Mouse (Mus musculus) forebrain, embryonic 11.5 days (tissue): ENCODE data around the gene Dnase1l3. TPM values are rescaled to one million over a fixed set of nuclear protein-coding genes. Genes with fewer than 3 reads are reported as not detected.

Experiments used
- ATAC-seq: fragments of 200-750 bp; cut with Nextera tagmentation; replicated peaks from 2 replicates; pipeline ENCODE4 v1.8.0; 2017; ENCODE audit warnings: moderate TSS enrichment; ENCODE audit not compliant: low FRiP score
- DNase-seq: peaks from one replicate; pipeline ENCODE4 v3.0.0-alpha.2; 2017; ENCODE audit warnings: low spot score
- H3K27ac ChIP-seq: fragments of 300-500 bp; sonication (generic); 2 replicates; pipeline ENCODE4 v1.5.1; 2014; ENCODE audit warnings: low read depth, low read length
- H3K27me3 ChIP-seq: fragments of 300-500 bp; sonication (generic); 2 replicates; pipeline ENCODE4 v1.6.1; 2014; ENCODE audit warnings: mild to moderate bottlenecking, low read length, mixed read lengths; ENCODE audit not compliant: control insufficient read depth, insufficient read depth
- H3K36me3 ChIP-seq: fragments of 300-500 bp; sonication (generic); 2 replicates; pipeline ENCODE4 v1.6.1; 2014; ENCODE audit warnings: mild to moderate bottlenecking, low read length, moderate library complexity, mixed read lengths; ENCODE audit not compliant: control insufficient read depth, insufficient read depth
- H3K4me1 ChIP-seq: fragments of 300-500 bp; sonication (generic); replicated peaks from 2 replicates; pipeline ENCODE4 v1.6.1; 2014; ENCODE audit warnings: low read length, mixed read lengths; ENCODE audit not compliant: control insufficient read depth, insufficient read depth
- H3K4me2 ChIP-seq: fragments of 300-500 bp; sonication (generic); 2 replicates; pipeline ENCODE4 v1.6.1; 2014; ENCODE audit warnings: low read depth, mild to moderate bottlenecking, low read length, moderate library complexity, mixed read lengths; ENCODE audit not compliant: severe bottlenecking
- H3K4me3 ChIP-seq: fragments of 300-500 bp; sonication (generic); 2 replicates; pipeline ENCODE4 v1.5.1; 2014; ENCODE audit warnings: low read depth, low read length
- H3K9ac ChIP-seq: fragments of 300-500 bp; sonication (generic); 2 replicates; pipeline ENCODE4 v1.6.1; 2014; ENCODE audit warnings: low read length
- H3K9me3 ChIP-seq: fragments of 300-500 bp; sonication (generic); 2 replicates; pipeline ENCODE4 v1.6.1; 2016; ENCODE audit warnings: low read length, mixed read lengths; ENCODE audit not compliant: control insufficient read depth
- WGBS: fragments of 180-500 bp; shearing (Covaris S2); extraction: QIAGEN DNeasy Blood & Tissue Kit; methylation state at CpG from one replicate; pipeline ENCODE4 v1.1.7; 2014; 5-methylcytosine and 5-hydroxymethylcytosine counted together
- polyA plus RNA-seq: library from polyadenylated mRNA; unstranded; fragments of >200 nt; fragmentation: Nextera tagmentation; extraction: Ambion mirVana; gene quantifications from 2 replicates; pipeline ENCODE4 v1.2.1, GENCODE M21; 2014

Dnase1l3 gene
- polyA plus RNA-seq, 1 experiment from 2014 or later = not detected

- H3K27ac ChIP-seq = no peak overlapping the region
- no peak overlapping the region for H3K9ac ChIP-seq
- DNase-seq (no peak), ATAC-seq (no peak)
- WGBS = 88% methylated on average over 5 of the region's 5 CpGs
- H3K4me1 ChIP-seq = peaks cover 8% of the 10 kb centered on the region; the same call in 1 of the 2 replicates
- H3K4me3 ChIP-seq = no peak overlapping the region
- H3K4me2 ChIP-seq = no peak overlapping the region
- H3K36me3 ChIP-seq = no peaks in the 10 kb centered on the region
- H3K27me3 ChIP-seq = peaks cover 20% of the 10 kb centered on the region
- H3K9me3 ChIP-seq = no peaks in the 10 kb centered on the region
Observed at GRCm38 (mm10) chr14:8000247-8000646, 5.9 kb upstream of the Dnase1l3 start.

DNA sequence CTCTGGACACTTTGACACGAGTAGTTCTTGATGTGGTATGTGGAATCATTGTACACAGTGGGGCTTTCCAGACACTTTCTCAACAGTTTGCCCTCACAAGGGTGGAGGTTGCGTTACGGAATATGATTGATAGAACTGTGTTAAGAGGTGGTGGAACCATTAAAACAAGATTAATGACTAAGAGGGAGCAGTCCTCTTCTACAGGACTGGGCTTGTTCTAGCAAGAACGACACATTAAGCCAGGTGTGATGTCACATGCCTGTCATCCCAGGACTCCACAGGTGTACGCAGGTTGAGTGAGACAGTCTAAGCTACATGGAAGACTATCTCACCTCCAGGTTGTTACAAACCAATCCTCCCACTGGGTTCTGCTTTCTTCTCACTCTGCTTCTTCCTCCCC is 5.1 kb upstream of the Dnase1l3 start:
- Histone ChIP-seq H3K4me2 (no peak overlapping the region), H3K36me3 (no peaks in the 10 kb centered on the region), H3K27ac (no peak overlapping the region), H3K9me3 (no peaks in the 10 kb centered on the region), H3K4me3 (no peak overlapping the region), H3K27me3 (peaks cover 20% of the 10 kb centered on the region), H3K9ac (no peak overlapping the region), H3K4me1 (peaks cover 8% of the 10 kb centered on the region; the same call in 1 of the 2 replicates)
- 83% methylated on average over 5 of the region's 5 CpGs for WGBS
- no peak for DNase-seq
- ATAC-seq = no peak

- no peak overlapping the region for H3K9ac ChIP-seq
- peaks cover 7% of the 10 kb centered on the region; the same call in 1 of the 2 replicates for H3K4me1 ChIP-seq
- H3K4me2 ChIP-seq = no peak overlapping the region
- no peak overlapping the region for H3K4me3 ChIP-seq
- 82% methylated on average over 3 of the region's 3 CpGs for WGBS
- no peak overlapping the region for H3K27ac ChIP-seq
- H3K36me3 ChIP-seq = no peaks in the 10 kb centered on the region
- DNase-seq (no peak), ATAC-seq (no peak)
- peaks cover 20% of the 10 kb centered on the region for H3K27me3 ChIP-seq
- no peaks in the 10 kb centered on the region for H3K9me3 ChIP-seq
Observed at GRCm38 (mm10) chr14:7999030-7999429, 4.7 kb upstream of the Dnase1l3 start.

DNA sequence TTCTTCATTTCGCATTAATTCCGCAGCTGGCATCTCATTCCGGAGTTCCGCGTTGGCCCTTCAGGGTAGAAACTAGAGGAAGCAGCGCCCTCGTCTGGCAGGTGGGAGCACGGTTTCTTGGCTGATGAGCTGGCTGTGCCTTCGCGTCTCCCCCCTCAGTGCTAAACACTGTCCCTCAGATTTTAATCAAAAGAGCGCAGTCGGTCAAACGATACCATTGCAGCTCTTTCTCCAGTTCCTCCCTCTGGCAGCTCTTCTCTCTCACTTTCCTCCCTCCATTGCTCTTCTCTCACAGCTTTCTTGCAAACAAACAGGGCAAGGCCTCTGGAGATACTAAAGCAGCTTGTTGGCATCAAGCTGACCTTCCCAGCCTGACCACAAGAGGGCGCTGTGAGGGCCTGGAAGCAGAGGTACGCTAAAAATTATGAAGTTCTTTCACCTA is 2.9 kb upstream of the Dnase1l3 start:
- H3K4me1 ChIP-seq = no peaks in the 10 kb centered on the region
- H3K36me3 ChIP-seq = no peaks in the 10 kb centered on the region
- H3K27ac ChIP-seq = no peak overlapping the region
- ATAC-seq (peak; percentile 70), DNase-seq (peak; percentile 92)
- peaks cover 17% of the 10 kb centered on the region for H3K27me3 ChIP-seq
- 2% methylated on average over 15 of the region's 15 CpGs for WGBS
- H3K9me3 ChIP-seq = no peaks in the 10 kb centered on the region
- H3K4me3 ChIP-seq = peak overlapping the region; percentile 16; the same call in 1 of the 2 replicates
- peak overlapping the region; percentile 39; the same call in 1 of the 2 replicates for H3K9ac ChIP-seq
- peak overlapping the region; percentile 42; the same call in 1 of the 2 replicates for H3K4me2 ChIP-seq

GRCm38 (mm10) chr14:7992158-7992557 is 2.2 kb downstream of the Dnase1l3 start:
- no peak for DNase-seq
- no peaks in the 10 kb centered on the region for H3K36me3 ChIP-seq
- ATAC-seq = no peak
- no peaks in the 10 kb centered on the region for H3K4me1 ChIP-seq
- H3K4me2 ChIP-seq = no peak overlapping the region
- H3K4me3 ChIP-seq = no peak overlapping the region
- no peaks in the 10 kb centered on the region for H3K27me3 ChIP-seq
- H3K9me3 ChIP-seq = no peaks in the 10 kb centered on the region
- H3K27ac ChIP-seq = no peak overlapping the region
- no peak overlapping the region for H3K9ac ChIP-seq
- 79% methylated on average over 6 of the region's 6 CpGs for WGBS

DNA sequence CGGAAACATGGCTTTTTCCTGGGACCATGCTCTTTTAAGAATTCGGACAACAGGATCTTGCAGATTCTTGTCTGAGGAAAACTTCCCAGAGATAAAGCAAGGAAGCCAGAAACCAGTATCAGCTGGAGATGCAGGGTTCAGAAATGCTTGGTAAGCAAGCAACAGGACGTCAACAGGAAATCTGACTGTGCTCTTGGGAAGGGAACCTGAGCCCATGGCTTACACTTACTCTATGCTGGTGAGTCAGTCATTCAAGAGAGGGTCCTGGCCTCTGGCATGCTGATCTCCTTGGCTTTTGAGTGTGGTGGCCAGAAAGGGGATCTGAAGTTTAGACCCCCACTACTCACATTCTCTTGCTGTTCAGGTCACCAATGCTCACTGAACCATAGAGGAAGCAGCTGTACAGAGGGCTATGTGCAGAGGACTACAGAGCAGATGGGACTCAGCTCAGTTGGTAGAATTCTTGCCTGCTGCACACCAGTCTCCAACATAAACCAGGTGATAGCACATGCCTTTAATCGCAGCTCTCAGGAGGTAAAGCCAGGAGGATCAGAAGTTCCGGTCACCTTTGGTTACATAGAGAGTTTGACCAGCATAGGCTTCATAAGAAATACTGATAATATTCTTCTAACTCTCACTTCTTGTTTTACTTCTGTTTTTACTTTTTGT is 3.1 kb downstream of the Dnase1l3 start:
- Histone ChIP-seq H3K4me3 (no peak overlapping the region), H3K27ac (no peak overlapping the region), H3K9ac (no peak overlapping the region), H3K4me1 (no peaks in the 10 kb centered on the region), H3K4me2 (no peak overlapping the region), H3K36me3 (no peaks in the 10 kb centered on the region), H3K9me3 (no peaks in the 10 kb centered on the region), H3K27me3 (no peaks in the 10 kb centered on the region)
- DNase-seq (no peak), ATAC-seq (no peak)
- 83% methylated on average over 5 of the region's 5 CpGs for WGBS

- Histone ChIP-seq H3K36me3 (no peaks in the 10 kb centered on the region), H3K27me3 (no peaks in the 10 kb centered on the region), H3K4me3 (no peak overlapping the region), H3K4me2 (no peak overlapping the region), H3K9me3 (no peaks in the 10 kb centered on the region), H3K27ac (no peak overlapping the region), H3K9ac (no peak overlapping the region), H3K4me1 (no peaks in the 10 kb centered on the region)
- WGBS = 84% methylated on average over 3 of the region's 3 CpGs
- DNase-seq (no peak), ATAC-seq (no peak)
Observed at GRCm38 (mm10) chr14:7989961-7990360, 4.4 kb downstream of the Dnase1l3 start.

DNA sequence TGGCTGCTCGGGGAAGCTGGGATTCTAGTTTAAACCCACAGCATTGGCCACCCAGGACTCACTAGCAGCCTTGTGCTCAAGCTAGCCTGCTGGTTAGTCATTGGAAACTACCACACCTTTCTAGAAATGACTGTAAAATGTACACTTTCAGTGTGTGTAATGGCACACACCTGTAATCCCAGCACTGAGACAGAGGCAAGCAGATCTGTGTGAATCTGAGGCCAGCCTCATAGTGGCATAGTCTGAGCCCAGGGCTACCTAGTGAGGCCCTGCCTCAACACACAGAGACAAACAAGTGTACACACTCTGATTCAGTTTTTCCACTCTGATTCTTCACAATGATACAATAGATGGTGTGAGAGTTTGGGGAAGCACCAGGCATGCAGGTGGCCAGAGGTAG is 5.0 kb downstream of the Dnase1l3 start:
- H3K4me3 ChIP-seq = no peak overlapping the region
- H3K27me3 ChIP-seq = no peaks in the 10 kb centered on the region
- H3K27ac ChIP-seq = no peak overlapping the region
- 61% methylated on average over 1 of the region's 1 CpGs for WGBS
- H3K4me2 ChIP-seq = no peak overlapping the region
- DNase-seq = no peak
- no peaks in the 10 kb centered on the region for H3K9me3 ChIP-seq
- H3K36me3 ChIP-seq = no peaks in the 10 kb centered on the region
- H3K9ac ChIP-seq = no peak overlapping the region
- ATAC-seq = no peak
- no peaks in the 10 kb centered on the region for H3K4me1 ChIP-seq

DNA sequence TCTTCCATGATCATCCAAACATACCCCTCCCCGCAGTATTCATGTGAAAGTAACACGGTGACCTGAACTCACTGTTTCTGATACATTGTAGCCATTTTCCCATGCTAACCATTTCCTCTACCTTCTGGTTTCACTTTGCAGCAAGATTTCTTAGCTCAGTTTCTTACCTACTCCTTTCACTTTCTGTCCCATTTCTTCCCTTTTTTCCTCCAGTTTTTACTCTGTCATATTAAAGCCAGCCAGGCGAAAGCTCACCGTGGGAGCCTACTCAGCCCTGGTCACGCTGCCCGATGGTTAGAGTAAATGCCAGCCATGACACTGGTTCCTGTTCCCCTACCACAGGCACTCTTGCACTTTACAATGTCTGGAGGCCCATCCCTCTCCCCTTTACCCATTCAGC is 7.5 kb downstream of the Dnase1l3 start:
- H3K4me3 ChIP-seq = no peak overlapping the region
- no peak overlapping the region for H3K4me2 ChIP-seq
- no peak overlapping the region for H3K9ac ChIP-seq
- no peaks in the 10 kb centered on the region for H3K27me3 ChIP-seq
- H3K27ac ChIP-seq = no peak overlapping the region
- no peak for ATAC-seq
- H3K9me3 ChIP-seq = no peaks in the 10 kb centered on the region
- WGBS = 98% methylated on average over 6 of the region's 6 CpGs
- no peaks in the 10 kb centered on the region for H3K36me3 ChIP-seq
- no peaks in the 10 kb centered on the region for H3K4me1 ChIP-seq
- DNase-seq = no peak
